Mouse (Mus musculus) megakaryocyte, embryonic 14.5 days (primary cell): ENCODE measurements around the gene Mcu.

Source experiments
- FLI1 ChIP-seq: IDR thresholded peaks from 2 replicates; pipeline ENCODE4 v1.6.1; 2012; ENCODE audit warnings: low read length, inconsistent platforms, mixed read lengths
- GATA1 ChIP-seq: IDR thresholded peaks from 3 replicates; pipeline ENCODE4 v1.6.1; 2012; ENCODE audit warnings: mixed read lengths, low read length, inconsistent platforms, borderline replicate concordance

- TF ChIP-seq GATA1 (no peak), FLI1 (no peak)
These were observed 197.0 kb downstream of the Mcu start for GRCm38 (mm10) chr10:59419516-59419915.
